Mouse (Mus musculus): Measurements from ENCODE around the gene Eno3. TPM values are rescaled to one million over a fixed set of nuclear protein-coding genes. Genes with fewer than 3 reads are reported as not detected.

Gene Eno3
- total and polyA plus RNA-seq, 3 experiments = 14.2 to 16.8 TPM; not detected in 1

DNA sequence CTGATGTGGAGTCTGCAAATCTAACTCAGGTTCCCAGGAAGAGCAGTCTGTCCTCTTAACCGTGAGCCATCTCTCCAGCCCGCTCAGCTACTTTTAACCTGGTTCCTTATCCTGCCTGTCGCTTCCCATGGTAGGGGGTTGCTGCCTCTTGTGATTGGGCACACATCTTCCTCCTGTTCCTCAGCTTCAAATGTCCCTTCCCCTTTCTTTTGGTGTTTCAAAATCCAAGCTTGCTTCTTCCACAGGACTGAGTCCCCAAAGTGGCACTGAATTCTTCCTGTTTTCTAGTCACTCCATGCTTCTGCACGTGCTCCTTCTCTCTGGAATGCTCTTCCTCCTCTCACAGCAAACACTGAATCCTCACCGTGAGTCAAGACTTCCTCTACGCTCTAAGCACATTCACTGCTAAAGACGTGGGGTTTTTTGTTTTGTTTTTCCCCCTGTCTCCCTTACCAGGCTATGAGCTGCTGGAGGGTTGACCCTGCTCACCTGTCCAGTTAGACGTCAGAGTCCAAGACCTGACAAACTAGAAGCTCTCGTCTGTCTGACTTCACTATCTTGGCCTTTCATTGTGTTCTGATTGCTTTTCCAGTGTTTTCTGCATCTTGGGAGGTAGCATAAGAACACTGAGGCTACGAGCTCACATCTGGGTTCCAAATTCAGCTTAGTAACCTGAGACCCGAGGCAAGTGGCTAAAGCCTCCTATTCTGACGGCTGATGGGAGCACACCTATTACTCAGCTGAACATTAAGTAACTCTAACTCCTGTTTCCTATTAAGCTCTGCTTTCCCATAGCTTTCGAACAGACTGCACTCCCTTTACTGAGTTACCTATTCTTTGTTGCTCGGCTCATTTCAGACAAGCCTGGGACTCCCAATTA lies 10.5 kb downstream of the Eno3 start:
- Histone ChIP-seq H3K79me2 (ENCODE audit: control insufficient read depth, insufficient read depth, low read length, poor library complexity) (peaks cover 18% of the 10 kb centered on the region), H3K9me3 (replicated peaks; ENCODE audit: insufficient read depth, low read length) (no peaks in the 10 kb centered on the region), H3K27me3 (ENCODE audit: control insufficient read depth in 1 of 2, insufficient read depth in 2 of 2, low read length in 2 of 2) (no peaks in the 10 kb centered on the region), H3K4me3 (ENCODE audit: control insufficient read depth in 1 of 2, insufficient read depth in 1 of 2, low read depth in 2 of 2, low read length in 2 of 2) (peak overlapping the region; percentile 71 to 72), H3K27ac (ENCODE audit: control insufficient read depth, low read depth, low read length) (peak overlapping the region; percentile 86), H3K4me1 (ENCODE audit: control insufficient read depth in 1 of 2, insufficient read depth in 2 of 2, low read length in 2 of 2) (peaks cover 2 to 24% of the 10 kb centered on the region in 2 experiments; a peak in 3 of 4 replicates), H3K36me3 (ENCODE audit: control insufficient read depth in 1 of 2, insufficient read depth in 2 of 2, low read length in 2 of 2) (peaks cover 1 to 11% of the 10 kb centered on the region in 2 experiments; a peak in 2 of 4 replicates), H3K9ac (ENCODE audit: control insufficient read depth, low read depth, low read length, poor library complexity, severe bottlenecking) (peak overlapping the region; percentile 82)
- TF ChIP-seq UBTF (IDR thresholded peaks at IDR 0.05; ENCODE audit: borderline replicate concordance, insufficient read depth, low read depth, low read length) = no peak
- no peak for TF ChIP-seq MAFK (IDR thresholded peaks at IDR 0.05; ENCODE audit: borderline replicate concordance, low read depth, low read length)
- no peak for TF ChIP-seq HCFC1 (IDR thresholded peaks at IDR 0.05; ENCODE audit: low read depth, low read length)
- no peak for TF ChIP-seq MAZ (IDR thresholded peaks at IDR 0.05; ENCODE audit: low read depth, low read length)
- no peak for TF ChIP-seq BHLHE40 (IDR thresholded peaks at IDR 0.05; ENCODE audit: borderline replicate concordance, low read depth, low read length)
- TF ChIP-seq MYC (IDR thresholded peaks at IDR 0.05; ENCODE audit: low read depth, low read length) = no peak
- no peak for TF ChIP-seq NELFE (IDR thresholded peaks at IDR 0.05; ENCODE audit: low read depth, low read length)
- no peak for TF ChIP-seq EP300 (IDR thresholded peaks at IDR 0.05; ENCODE audit: low read depth in 1 of 2, low read length in 2 of 2)
- TF ChIP-seq SMC3 (IDR thresholded peaks at IDR 0.05; ENCODE audit: low read depth, low read length) = no peak
- TF ChIP-seq ZKSCAN1 (IDR thresholded peaks at IDR 0.05; ENCODE audit: low read depth, low read length) = no peak
- no peak for TF ChIP-seq POLR2AphosphoS5 (IDR thresholded peaks at IDR 0.05; ENCODE audit: borderline replicate concordance, low read depth, low read length)
- no peak for TF ChIP-seq POLR2A (IDR thresholded peaks at IDR 0.05; ENCODE audit: control insufficient read depth in 1 of 2, insufficient read depth in 1 of 2, low read depth in 1 of 2, low read length in 2 of 2, poor library complexity in 1 of 2)
- no peak for DNase-seq (ENCODE audit: low read depth, low spot score)

DNA sequence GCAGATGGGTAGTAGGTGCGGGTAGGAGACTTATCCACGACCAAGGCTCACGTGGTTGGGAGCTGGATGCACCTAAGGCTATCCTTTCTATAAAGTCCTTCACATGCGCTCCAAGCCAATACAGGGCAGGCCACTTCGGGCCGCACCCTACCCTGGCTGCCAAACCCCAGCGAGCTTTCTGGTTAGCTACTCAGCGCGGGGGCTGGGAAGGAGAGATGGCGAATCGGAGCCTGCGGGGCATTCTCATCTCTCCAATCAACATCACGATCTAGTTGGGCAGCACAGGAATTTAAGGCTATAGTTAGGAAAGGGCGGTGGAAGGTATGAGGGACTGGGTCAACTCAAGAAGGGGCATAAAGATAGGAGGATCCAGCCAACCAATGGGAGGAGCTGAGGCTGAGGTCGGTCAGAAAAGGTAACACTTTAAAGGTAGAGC lies 11.4 kb downstream of the Eno3 start:
- H3K79me2 ChIP-seq (ENCODE audit: control insufficient read depth, insufficient read depth, low read length, poor library complexity) = peaks cover 18% of the 10 kb centered on the region
- TF ChIP-seq MYB (IDR thresholded peaks at IDR 0.05; ENCODE audit: low read depth, low read length) (no peak), RCOR1 (IDR thresholded peaks at IDR 0.05; ENCODE audit: low read depth, low read length) (no peak), ZMIZ1 (IDR thresholded peaks at IDR 0.05; ENCODE audit: low read depth, low read length) (peak; percentile 73), JUND (IDR thresholded peaks at IDR 0.05; ENCODE audit: low read depth, low read length) (no peak), SIN3A (IDR thresholded peaks at IDR 0.05; ENCODE audit: low read length) (peak; percentile 62; the same call in 1 of the 2 replicates), POLR2A (IDR thresholded peaks at IDR 0.05; ENCODE audit: control insufficient read depth in 1 of 2, insufficient read depth in 1 of 2, low read depth in 1 of 2, low read length in 2 of 2, poor library complexity in 1 of 2) (peak; percentile 48 to 74), MAX (IDR thresholded peaks at IDR 0.05; ENCODE audit: low read length) (peak; percentile 54; the same call in 1 of the 2 replicates), MYC (IDR thresholded peaks at IDR 0.05; ENCODE audit: low read depth, low read length) (peak; percentile 48; the same call in 1 of the 2 replicates), TBP (IDR thresholded peaks at IDR 0.05; ENCODE audit: low read depth, low read length) (peak; percentile 60; the same call in 1 of the 2 replicates), MXI1 (IDR thresholded peaks at IDR 0.05; ENCODE audit: low read depth, low read length) (peak; percentile 85), NELFE (IDR thresholded peaks at IDR 0.05; ENCODE audit: low read depth, low read length) (peak; percentile 62; the same call in 1 of the 2 replicates), HCFC1 (IDR thresholded peaks at IDR 0.05; ENCODE audit: low read depth, low read length) (peak; percentile 73; the same call in 1 of the 2 replicates)
- peak overlapping the region; percentile 71 to 72 for H3K4me3 ChIP-seq (ENCODE audit: control insufficient read depth in 1 of 2, insufficient read depth in 1 of 2, low read depth in 2 of 2, low read length in 2 of 2)
- peaks cover 2 to 24% of the 10 kb centered on the region in 2 experiments; a peak in 3 of 4 replicates for H3K4me1 ChIP-seq (ENCODE audit: control insufficient read depth in 1 of 2, insufficient read depth in 2 of 2, low read length in 2 of 2)
- H3K27ac ChIP-seq (ENCODE audit: control insufficient read depth, low read depth, low read length) = peak overlapping the region; percentile 86
- H3K27me3 ChIP-seq (ENCODE audit: control insufficient read depth in 1 of 2, insufficient read depth in 2 of 2, low read length in 2 of 2) = no peaks in the 10 kb centered on the region
- peak overlapping the region; percentile 82 for H3K9ac ChIP-seq (ENCODE audit: control insufficient read depth, low read depth, low read length, poor library complexity, severe bottlenecking)
- H3K9me3 ChIP-seq (replicated peaks; ENCODE audit: insufficient read depth, low read length) = no peaks in the 10 kb centered on the region
- H3K36me3 ChIP-seq (ENCODE audit: control insufficient read depth in 1 of 2, insufficient read depth in 2 of 2, low read length in 2 of 2) = peaks cover 0 to 11% of the 10 kb centered on the region in 2 experiments; a peak in 2 of 4 replicates
- DNase-seq (ENCODE audit: low read depth, low spot score) = no peak

Data from MEL (cell line).